Mouse (Mus musculus) lung, postnatal 36 days (tissue): Measurements from ENCODE around the gene Fkbp4.
A peak's percentile ranks its signal among the peaks of the same experiment; 100 is the strongest.

Experiments used
- DNase-seq: peaks from one replicate; pipeline ENCODE4 v3.0.0; 2022; ENCODE audit warnings: mixed read lengths

Gene Fkbp4

DNA sequence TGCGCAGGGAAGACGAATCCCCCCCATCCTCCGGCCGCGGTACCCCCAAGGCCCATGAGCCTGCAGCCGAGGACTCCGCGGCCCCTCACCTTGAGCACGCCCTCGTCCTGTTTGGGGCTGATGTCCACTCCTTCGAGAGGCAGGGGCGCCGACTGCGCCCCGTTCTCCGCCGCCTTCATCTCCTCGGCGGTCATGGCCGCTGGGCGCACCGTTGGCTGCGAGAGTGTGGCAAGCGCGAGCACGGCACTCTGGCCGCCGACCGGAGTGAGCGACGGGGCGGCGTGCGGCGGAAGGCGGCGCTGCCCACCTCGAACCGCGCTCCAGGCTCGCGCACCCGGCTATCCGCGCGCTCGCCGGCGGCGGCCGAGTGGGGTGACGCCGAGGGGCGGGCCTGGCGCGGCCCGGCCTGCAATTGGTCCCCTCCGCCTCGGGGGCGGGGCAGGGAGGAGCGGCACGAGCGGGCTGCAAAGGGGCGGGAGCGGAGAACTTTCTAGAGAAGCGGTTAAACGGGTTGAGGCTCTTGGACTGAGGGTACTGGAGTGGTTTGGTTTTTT lies at the start of gene Fkbp4:
Gene Fkbp4 (minus strand): TSS at position 361 of the 554 bp plus-strand sequence.
- peak; percentile 95 for DNase-seq

DNA sequence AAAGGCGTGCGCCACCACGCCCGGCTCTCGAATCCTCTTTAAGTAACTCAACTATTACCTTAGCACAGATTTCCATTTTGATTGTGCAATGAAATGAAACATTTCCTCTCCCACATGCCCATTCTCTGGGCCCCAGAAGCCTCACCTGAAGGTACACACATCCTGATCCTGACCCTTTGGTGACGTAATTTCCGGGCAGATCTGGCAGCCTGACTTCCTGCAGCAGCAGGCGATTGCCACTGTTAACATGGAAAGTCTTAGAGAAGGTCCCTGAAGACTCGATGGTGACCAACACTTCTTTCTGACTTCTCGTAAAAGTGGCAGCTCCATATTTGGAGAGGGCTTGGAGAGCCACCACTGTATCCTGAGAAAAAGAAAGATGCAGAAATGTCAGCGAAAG lies 49.3 kb upstream of the Fkbp4 start:
- no peak for DNase-seq

DNA sequence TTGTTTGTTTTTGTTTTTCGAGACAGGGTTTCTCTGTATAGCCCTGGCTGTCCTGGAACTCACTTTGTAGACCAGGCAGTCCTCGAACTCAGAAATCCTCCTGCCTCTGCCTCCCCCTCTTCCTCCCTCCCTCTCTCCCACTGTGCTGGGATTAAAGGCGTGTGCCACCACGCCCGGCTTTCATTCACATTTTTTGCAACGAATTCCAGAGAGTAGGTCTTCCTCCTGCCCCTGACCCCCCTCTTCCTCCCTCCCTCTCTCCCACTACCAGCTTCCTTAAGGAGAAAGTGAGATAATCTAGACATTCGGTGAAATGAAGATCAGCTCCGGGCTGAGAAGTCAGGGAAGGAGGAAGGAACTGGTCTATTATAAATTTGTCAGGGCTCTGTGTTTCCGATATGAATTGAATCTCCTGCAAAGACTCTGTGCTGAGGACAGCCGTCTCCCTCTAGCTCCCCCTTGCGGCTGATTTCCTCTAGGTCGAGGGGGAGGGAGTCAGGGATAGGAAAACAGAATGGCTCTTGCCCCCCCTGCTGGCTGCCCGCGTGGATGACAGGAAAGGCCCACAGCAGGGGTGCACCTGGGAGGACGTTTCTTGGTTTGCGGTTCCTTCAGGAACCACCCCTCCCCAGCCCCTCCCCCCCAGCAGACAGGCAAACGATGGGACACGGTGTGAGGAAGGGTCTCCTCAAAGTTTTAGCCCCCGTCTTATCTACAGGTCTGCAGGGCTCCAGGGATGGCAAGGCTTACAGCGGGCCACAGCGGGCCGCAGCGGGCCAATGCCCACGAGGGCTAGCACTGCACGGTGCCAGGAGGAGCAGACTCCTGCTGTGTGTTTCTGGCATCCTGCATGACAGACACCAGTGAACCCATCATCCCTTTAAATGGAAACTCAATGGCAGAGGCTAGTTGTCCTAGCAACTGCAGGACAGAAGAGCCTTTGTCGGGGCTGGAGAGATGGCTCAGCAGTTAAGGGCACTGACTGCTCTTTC lies 41.3 kb upstream of the Fkbp4 start:
- DNase-seq = peak; percentile 98

DNA sequence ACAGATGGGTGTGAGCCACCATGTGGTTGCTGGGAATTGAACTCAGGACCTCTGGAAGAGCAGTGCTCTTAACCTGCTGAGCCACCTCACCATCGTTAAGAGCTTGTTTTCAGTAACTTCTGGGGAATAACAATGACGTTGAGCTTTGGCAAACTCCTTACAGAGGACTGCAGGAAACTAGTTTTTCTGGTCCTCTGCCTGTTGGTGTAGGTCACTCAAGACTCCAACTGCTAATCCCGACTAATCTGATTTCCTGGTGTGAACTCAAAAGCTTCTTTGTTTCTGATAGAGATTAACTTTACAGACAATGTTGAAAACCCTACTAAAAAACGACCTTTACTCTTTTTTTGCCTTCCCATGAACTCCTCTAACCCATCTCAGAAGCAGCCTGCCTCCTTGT lies 39.0 kb upstream of the Fkbp4 start:
- DNase-seq = peak; percentile 17

DNA sequence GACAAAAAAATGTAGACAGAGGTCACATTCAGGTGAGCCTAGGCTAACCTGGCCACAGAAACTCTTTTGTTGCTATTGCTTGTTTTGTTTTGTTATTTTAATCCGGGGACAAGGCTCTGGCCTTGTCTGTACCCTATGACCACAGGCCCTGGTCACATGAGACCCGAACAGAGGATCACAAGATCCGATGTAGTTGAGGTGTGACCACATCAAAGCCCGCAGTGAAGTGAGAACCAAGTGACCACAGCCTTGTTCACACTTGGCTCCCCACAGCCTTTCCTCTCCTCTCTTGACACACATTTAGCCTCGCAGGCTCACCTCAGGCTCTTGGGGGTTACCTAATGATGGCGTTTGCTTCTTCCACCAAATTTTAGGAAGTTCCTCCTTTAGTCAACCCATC lies 35.6 kb upstream of the Fkbp4 start:
- no peak for DNase-seq

DNA sequence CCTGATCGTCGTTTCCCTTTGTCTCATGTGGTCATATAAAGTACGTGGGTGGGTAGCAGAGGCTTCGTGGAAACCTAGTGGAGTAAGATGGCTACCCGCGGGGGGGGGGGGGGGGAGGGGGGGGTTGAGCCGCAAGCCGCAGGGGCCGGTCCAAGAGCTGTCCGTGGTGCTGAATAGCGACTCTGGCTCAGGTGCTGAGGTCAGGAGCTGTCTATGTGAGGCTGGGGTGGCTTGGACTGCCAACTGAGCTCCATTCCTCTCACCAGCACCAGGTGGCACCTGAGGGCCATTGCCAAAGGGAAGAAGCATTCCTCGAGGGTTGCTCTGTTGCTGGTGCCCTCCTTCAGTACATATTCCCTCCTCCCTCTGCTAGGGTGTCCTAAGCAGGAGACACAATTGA lies 31.0 kb upstream of the Fkbp4 start:
- peak; percentile 71 for DNase-seq

DNA sequence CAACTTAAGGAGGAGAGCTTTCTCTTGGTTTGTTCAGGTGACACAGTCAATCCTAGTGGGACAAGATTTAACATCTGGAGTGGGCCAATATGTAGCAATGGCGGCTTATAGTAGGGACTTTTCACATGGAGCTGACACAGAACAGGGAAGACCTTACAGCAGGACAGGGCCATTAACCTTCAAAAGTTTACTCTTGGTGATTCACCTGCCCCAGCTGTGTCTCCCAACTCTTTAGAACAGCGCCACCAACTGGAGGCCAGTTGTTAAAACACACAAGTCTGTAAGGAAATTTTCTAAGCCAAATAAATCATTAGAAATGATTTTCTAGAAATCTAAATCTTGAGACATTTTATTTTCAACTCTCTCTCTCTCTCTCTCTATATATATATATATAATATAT lies 28.8 kb upstream of the Fkbp4 start:
- peak; percentile 15 for DNase-seq

DNA sequence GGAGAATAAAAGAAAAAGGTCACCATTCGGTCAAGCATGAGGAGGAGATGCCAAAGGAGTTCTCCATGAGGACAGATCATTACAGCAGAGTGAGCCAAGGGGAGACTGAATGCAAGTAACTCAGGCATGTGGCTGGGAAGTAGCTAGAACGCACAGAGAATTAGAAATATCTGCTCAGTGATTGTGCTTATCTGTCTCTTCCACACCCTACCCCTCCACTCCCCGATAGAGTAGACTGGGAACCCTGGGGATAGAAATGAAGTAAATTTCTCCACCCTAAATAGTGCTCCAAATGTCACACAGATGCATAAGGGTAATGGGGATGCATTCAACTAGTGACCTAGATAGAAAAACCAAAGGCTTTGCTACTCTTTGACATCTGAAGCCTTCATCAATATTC lies 28.1 kb upstream of the Fkbp4 start:
- no peak for DNase-seq

DNA sequence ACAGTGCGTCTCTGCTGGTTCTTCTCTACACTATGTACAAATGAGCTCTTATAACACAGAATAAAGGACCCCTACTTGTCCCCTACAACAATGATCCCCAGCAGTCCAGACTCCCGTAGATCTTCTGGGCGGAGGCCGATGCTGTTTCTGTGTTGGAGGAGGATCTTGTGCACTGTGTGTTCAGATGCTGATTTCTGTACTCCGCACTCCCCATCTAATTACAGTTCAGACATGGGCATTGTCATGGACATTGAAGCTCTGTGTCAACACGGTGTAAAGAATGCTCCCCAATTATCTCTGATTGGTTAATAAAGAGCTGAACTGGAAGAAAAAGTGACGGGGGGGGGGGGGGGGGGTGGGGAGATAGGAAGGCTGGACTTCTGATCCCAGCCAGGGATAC lies 27.6 kb upstream of the Fkbp4 start:
- no peak for DNase-seq

DNA sequence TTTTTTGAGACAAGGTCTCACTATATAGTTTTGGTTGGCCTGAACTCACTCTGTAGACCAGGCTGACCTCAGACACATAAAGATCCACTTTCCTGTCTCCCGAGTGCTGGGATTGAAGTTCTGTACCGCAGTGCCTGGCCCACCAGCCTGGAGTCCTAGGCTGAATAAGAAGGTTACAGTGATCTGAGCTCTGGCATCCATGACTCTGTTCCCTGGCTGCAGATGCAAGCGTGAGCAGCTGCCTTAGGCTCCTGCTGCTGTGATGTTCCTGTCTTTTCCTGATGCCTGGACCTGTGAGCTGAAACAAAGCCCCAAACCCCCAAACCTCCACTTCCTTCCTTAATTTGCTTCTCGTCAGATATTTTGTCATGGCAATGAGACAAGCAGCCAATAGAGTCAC lies 26.5 kb upstream of the Fkbp4 start:
- DNase-seq = no peak

DNA sequence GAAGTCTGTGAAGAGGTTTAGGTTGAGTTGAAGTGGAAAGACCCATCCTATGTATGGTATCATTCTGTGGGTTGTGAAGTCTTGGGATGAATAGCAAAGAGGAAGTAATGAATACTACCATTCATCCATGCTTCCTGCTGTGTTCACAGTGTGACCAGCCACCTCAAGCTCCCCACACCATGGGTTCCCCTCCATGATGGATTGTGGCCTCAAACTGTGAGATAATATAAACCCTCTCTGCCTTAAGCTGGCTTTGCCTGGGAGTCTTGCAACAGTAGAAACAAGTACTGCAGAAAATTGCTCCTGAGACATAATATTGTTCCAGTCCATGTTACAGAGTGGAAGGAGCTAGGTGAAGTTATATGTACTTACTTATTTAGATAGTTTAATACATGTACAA lies 23.1 kb upstream of the Fkbp4 start:
- DNase-seq = no peak

DNA sequence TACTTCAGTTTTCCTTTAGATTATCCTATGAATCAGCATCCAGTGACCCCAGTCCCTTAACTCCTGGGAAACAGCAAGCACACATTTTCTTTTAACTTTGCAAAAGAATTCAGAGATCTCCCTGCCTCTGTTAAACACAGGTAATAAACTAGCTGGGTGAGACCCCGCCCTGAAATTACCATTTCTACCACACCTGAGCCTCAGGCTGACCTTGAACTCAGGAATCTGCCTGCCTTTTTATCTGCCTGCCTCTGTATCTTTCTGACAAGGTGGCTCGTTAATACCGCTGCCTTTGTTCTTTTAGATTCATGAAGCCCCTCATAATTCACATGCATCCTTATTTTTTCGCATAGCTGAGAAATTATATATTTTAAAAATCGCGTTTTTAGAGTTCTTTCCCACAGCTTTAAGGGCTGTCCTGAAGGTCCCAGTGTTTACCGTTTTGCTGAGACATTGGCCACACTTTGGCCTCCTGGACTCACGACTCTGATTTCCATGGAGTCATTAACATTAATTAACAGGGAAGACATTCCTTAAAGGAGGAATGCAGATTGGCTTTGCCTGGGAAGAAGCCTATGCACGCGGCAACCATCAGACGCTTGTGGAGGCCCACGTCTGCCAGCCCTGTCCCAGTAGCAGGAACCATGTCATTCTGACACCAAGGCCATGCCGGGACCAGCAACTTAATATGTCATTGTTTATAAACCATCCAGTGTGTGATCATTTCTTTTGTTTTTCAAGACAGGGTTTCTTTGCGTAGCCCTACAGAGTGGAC lies 22.4 kb upstream of the Fkbp4 start:
- DNase-seq = no peak

DNA sequence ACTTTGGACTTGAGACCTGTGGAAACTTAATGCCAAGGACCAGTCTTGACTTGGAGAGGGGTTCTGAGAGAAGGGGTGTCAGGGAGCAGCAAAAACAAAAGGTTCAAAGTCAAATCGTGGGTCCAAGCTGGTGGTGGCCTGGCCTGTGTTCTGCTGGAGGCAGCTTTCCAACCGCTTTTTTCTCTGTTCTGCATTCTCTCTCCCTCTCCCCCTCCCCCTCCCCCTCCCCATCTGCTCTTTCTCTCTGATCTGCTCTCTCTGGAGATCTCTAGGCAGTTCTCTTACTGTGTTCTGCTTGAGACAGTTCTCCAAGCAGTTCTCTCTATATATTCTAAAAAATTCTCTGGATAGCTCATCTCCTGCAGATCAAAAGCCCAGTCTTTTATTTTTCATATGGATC lies 21.8 kb upstream of the Fkbp4 start:
- no peak for DNase-seq

DNA sequence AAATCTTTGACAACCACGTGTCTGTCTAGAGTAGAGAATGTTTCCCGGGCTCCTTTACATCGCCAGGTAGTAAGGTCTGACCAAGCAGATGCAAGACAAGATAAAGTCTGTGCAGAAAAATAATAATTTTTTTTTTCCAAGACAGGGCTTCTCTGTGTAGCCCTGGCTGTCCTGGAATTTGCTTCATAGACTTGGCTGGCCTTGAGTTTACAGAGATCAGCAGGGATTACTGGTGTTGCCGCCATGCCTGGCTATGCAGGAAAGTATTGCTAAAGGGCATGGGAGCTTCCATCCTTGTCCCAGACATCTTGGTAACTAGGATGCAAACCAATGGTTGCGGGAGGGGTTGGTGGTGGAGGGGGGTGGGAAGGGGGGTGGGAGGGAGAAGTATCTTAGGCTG lies 18.7 kb upstream of the Fkbp4 start:
- no peak for DNase-seq

DNA sequence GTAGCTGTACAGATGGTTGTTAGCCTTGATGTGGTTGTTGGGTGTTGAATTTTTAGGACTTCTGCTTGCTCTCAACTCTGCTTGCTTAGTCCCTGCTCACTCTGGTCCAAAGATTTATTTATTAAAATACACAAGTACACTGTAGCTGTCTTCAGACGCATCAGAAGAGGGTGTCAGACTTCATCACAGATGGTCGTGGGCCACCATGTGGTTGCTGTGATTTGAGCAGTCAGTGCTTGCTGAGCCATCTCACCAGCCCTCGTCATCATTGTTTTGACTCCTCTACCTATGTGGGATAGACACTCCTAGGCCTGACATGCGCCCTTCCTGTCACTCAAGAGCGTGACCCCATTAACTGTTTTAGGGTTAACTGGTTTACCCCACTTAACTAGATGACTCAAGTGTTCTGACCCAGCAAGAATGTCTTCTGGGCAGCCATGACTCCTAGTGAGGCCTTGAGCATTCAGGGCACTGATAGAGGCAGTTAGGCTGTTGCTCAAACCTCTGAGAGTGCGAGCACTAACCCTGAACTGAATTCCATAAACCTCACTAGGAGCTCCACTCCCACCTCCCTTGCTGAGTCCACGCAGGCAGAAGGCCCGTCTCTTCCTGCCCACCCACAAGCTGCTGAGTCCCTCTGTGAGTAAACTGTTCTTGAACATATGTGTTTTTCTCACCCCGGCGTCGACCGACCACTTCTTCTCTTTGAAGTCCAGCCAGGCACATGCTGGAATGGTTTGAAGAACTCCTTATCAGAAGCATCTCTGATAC lies 17.5 kb upstream of the Fkbp4 start:
- DNase-seq = no peak

DNA sequence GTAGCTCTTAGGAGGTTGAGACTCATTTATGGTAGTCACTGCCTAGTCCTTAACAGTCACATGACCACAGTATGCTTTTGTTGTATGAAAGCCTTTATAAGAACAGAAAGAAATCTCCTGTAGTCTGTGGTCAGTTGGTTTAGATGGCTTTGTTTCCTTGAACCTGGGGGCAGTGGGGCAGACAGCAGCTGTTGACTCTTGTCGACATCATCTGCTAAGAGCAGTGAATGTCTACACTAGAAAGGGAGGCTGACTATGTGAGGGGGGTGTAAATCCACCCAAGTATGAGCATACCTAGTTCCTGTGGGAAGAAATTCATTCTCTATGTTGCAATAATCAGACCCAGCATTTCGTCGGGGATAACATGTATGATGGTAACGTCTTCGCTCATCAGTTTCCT lies 8.6 kb upstream of the Fkbp4 start:
- no peak for DNase-seq

DNA sequence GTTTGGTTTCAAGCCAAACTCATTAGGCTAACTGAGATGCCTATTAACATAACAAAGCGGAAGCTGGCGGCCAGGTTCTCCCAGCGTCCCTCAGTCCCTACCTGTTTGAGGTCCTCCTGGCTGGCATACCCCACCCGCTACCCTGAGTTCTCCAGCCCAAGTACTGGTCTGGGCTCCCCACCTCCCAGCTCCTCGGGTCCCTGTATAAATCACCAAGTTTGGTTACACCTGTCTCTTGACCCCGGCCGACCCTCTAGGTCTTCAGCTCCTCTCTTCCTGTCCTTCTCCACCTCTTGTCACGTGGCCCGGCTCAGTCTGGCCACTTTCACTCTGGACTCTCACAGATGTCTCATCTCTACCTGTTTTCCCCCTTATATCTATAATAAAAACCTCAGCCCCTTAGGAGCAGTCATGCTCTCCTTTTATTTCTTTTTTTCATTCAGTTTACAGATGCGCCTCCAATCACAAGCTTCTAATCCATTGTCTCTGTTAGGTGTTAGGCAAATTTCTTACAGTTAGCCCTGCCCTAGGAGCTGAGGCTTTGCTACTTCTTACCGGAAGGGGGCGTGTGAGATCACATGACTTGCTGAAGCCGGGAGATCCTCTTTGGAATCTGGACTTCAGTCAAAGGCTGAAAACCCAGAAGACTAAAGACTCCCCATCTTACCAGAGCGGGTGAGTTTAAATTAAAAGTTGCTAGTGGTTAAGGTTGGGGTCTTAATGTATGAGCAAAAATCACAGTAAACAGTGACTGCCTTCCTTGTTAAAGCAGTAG lies 7.5 kb upstream of the Fkbp4 start:
- peak; percentile 81 for DNase-seq

DNA sequence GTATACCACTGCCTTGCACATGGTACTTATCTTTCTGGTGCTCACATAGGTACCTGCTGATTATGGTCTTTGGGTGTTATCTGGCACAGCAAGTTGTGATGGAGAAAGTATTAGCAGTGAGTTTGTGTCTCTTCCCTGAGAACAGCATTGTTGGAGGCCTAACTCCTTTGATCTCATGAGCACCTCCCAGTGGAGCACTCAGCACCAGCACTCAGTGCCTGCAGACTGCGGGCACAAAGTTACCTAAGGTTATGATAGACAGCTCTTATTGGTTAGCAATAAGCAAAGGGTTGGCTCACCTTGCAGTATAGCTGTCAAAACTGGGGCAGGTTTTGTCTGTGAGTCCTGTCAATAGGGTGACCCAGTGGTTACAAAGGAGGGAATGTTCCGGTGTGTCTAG lies 1.8 kb upstream of the Fkbp4 start:
- DNase-seq = no peak

DNA sequence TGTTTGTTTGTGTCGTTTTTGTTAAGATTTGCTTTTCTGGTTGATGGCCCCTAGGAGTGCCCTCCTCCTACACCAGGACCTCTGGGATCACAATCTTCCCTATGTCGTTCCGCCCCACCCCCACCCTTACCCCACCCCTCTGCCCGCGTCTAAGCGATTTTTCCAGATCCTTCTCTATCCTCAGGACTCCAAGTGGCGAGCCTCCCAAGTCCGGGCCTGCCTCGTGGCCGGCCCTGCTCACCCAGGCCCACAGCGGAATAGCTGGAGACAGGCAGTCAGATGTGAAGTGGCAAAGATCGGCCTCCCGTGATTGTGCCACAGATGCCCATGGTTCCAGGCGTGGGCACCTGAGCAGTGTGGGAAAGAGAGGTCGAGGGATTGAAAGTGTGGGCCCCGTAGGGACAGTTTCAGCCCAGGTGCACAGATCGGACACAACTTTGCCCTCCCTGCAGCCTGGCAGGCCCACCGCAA lies 429 bp upstream of the Fkbp4 start:
- DNase-seq = peak; percentile 21

DNA sequence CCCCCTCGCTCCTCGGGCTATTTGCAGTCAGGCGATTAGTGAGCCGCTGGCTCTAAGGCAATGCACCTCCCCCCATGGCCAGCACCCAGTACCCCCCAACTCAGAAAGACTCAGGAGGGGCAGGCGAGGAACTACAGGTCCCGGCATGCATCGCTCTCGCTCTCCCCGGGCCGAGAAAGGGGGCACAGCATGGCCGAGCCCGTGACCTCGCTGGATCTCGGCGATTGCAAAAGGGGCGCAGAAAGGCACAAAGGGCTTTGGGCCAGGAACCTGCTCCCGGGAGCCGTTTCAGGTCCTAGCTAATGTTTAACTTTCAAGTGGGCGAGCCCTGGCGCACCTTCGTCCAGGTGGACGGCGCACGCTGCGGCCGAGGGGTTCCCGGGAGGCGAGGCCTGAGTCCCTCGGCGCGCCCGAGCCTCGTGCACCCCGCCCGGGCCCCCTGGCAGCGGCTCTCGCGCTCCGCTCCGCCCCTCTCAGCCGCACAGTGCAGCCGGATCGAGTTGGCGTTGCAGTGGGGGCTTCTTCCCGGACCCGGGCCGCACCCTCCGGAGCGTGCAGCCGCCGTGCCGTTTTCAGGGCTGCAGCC lies 653 bp downstream of the Fkbp4 start:
- peak; percentile 77 for DNase-seq

DNA sequence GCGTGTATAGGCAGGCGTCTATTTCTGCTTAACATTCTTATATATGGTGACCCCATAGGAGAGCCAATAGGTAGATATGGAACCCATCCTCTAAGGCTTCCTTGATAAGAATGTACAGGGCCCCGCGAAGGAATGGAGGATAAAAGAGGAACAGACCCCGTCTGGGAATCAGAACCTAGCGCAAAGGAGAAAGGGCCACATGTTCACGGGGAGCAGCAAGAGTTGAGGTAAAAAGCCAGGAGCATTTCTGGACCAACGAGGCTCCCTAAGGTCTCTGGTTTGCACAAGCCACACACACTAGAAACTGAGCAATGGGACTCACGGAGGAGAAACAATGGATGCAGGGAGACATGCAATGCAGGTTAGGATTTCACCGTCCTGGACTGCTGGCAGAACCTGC lies 1.2 kb downstream of the Fkbp4 start:
- DNase-seq = no peak
